ENCODE assay signal across 10 mouse cellular contexts in the genomic region with DNA sequence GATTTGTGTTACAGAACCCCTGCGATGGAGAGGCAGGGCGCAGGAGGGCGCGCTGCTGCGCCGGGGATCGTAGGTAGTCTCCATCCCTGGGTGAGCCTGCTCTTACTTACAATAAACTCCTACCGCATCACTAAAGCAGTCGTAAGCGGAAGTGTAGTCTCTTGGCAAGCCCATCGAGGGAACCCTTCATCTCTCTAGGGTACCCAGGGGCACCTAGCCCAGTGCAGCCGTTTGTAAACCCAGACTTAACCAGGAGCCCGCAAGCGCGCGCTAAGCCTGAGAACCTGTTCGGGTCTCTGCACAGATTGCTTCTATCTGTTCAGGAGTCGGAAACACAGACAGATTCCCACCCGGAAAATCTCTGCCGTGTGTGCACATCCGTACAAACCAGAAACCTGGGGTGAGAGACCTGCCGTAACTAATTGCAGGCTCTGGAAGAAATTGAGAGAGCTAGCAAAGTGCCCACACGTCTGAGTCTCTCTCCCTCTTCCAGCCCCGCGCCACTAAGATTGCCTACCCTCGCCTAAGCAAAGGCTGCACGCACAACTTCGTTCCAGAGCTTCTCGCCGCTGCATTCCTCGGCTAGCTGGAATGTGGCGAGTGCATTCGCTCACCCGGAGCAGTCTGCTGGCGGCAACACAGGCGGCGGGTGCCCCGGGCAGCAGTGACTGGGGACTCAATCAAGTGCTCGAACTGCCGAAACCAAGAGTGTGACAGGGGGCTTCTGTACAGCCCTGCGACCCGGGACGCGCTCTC. TPM values are rescaled to one million over a fixed set of nuclear protein-coding genes. Genes with fewer than 3 reads are reported as not detected.
A peak's percentile ranks its signal among the peaks of the same experiment; 100 is the strongest.
DNase-seq lines count a peak whose midpoint lies in the region; ATAC-seq and TF ChIP-seq lines count a peak whose summit lies in the region.
"Had no signal": no experiment of that assay in that cellular context is flagged by ENCODE, and none has a peak within 500 bp of the region (broad histone marks: within the 10 kb centered on the region; RNA-seq: fewer than 3 reads in every experiment).

No protein-coding gene starts in this region.

- no peak overlapping the region for H3K27ac ChIP-seq in ES-E14 (ENCODE audit: insufficient read depth, low read depth, low read length, poor library complexity, severe bottlenecking)
- no peak overlapping the region for H3K27ac ChIP-seq in forebrain, embryonic 13.5 days
- no peak overlapping the region for H3K27ac ChIP-seq in layer of hippocampus, adult 2 months

- H3K4me3 ChIP-seq in ES-E14 (ENCODE audit: insufficient read depth in 1 of 2, low read depth in 1 of 2, low read length in 2 of 2, poor library complexity in 1 of 2, severe bottlenecking in 1 of 2): peak overlapping the region; percentile 22 to 50; a peak in 2 of 4 replicates
- peak overlapping the region; percentile 53 for H3K4me3 ChIP-seq in forebrain, embryonic 13.5 days
- H3K4me3 ChIP-seq in layer of hippocampus, adult 2 months: no peak overlapping the region

- peak overlapping the region; percentile 94 for H3K4me2 ChIP-seq in forebrain, embryonic 13.5 days

- in situ Hi-C loops in ES-E14 (cut with MboI; ENCODE audit: low sequenced_read_pairs in 2 of 2, unreplicated experiment in 2 of 2): loop anchor here (25.0 kb wide), 2 partner anchors 503 to 653 kb away; a partner anchor contains a TSS

- no peak for ATAC-seq in forebrain, embryonic 13.5 days
- no peak for ATAC-seq in cerebellum, adult (ENCODE audit: insufficient number of reproducible peaks, low FRiP score, low TSS enrichment)

- no peak for TF ChIP-seq CTCF in layer of hippocampus, adult 2 months (conservative IDR thresholded peaks at IDR 0.05)

- WGBS in forebrain, embryonic 13.5 days: under 1% methylated on average over 44 of the region's 44 CpGs

- H3K36me3 ChIP-seq in ES-E14 (ENCODE audit: control insufficient read depth, insufficient read depth, low read length, poor library complexity, severe bottlenecking): no peaks in the 10 kb centered on the region
- no peaks in the 10 kb centered on the region for H3K36me3 ChIP-seq in forebrain, embryonic 13.5 days (ENCODE audit: poor library complexity, severe bottlenecking)

- peaks cover 0 to 4% of the 10 kb centered on the region in 2 experiments; a peak in 1 of 4 replicates for H3K4me1 ChIP-seq in ES-E14 (ENCODE audit: control insufficient read depth in 2 of 2, insufficient read depth in 2 of 2, low read length in 2 of 2, poor library complexity in 1 of 2)
- H3K4me1 ChIP-seq in forebrain, embryonic 13.5 days: peaks cover 31% of the 10 kb centered on the region

- H3K9me3 ChIP-seq in ES-E14 (ENCODE audit: control insufficient read depth, insufficient read depth, low read depth, low read length): no peaks in the 10 kb centered on the region
- H3K9me3 ChIP-seq in forebrain, embryonic 13.5 days (replicated peaks): no peaks in the 10 kb centered on the region

- no peak overlapping the region for H3K9ac ChIP-seq in ES-E14 (ENCODE audit: insufficient read depth, low read depth, low read length, poor library complexity, severe bottlenecking)
- no peak overlapping the region for H3K9ac ChIP-seq in forebrain, embryonic 13.5 days

- peak; percentile 33 to 39 for DNase-seq in frontal cortex, postnatal 36 days (ENCODE audit: low spot score in 2 of 2)
- no peak for DNase-seq in frontal cortex, adult 2 months (ENCODE audit: extremely low spot score in 1 of 2, low spot score in 1 of 2)
- no peak for DNase-seq in ES-E14 (ENCODE audit: low read depth, low spot score)
- DNase-seq in kidney, adult 18-20 months: peak; percentile 43
- peak; percentile 9 for DNase-seq in lung, postnatal 36 days
- no peak for DNase-seq in layer of hippocampus, adult 2 months (ENCODE audit: low spot score in 2 of 2)

- H3K27me3 ChIP-seq in forebrain, embryonic 13.5 days: peaks cover 93% of the 10 kb centered on the region

TF ChIP-seq in ES-E14, 5 proteins besides CTCF, POLR2A, EP300 and RAD21:
- TF ChIP-seq MAFK (IDR thresholded peaks at IDR 0.05; ENCODE audit: insufficient read depth, low read depth, low read length) (no peak), ZC3H11A (IDR thresholded peaks at IDR 0.05; ENCODE audit: borderline replicate concordance, low read depth, low read length) (no peak), CHD2 (IDR thresholded peaks at IDR 0.05; ENCODE audit: low read depth, low read length) (no peak), HCFC1 (IDR thresholded peaks at IDR 0.05; ENCODE audit: borderline replicate concordance, insufficient read depth, low read length) (no peak; the same call in 1 of the 2 replicates), ZNF384 (IDR thresholded peaks at IDR 0.05; ENCODE audit: low read depth, low read length) (no peak)

RNA-seq across cellular contexts. Expression of a gene that starts 10.7 kb away (rescaled TPM):
- polyA plus RNA-seq in frontal cortex, adult 2 months (2012; rRNA removed): not detected in 2 replicates
- 0.05 and 0.13 TPM in 2 replicates for total RNA-seq in ES-E14 (2012; rRNA removed)
- 0.04 and 0.06 TPM in 2 replicates for polyA plus RNA-seq in forebrain, embryonic 13.5 days (2015; fragmentation: Nextera tagmentation; extraction: Ambion mirVana)
- total RNA-seq in layer of hippocampus, adult 2 months (2021): not detected
- total RNA-seq: gastrocnemius, postnatal 4 days had no signal
- polyA plus RNA-seq: C2C12 had no signal

Comparison
In these comparisons a context has a peak if more than half of its experiments do, and no peak if none do; other contexts are left out.
1. DNase-seq: peak in frontal cortex, postnatal 36 days (2 of 2), kidney, adult 18-20 months (single experiment) and lung, postnatal 36 days (single experiment); none in frontal cortex, adult 2 months (0 of 2), ES-E14 (single experiment) and layer of hippocampus, adult 2 months (0 of 2).